Mouse (Mus musculus) stomach, postnatal 0 days (tissue): ENCODE measurements around the gene Tmem256.

ENCODE experiments used
- CTCF ChIP-seq: IDR thresholded peaks from 2 replicates; pipeline ENCODE4 v1.5.1; 2016; ENCODE audit warnings: antibody characterized with exemption, low read depth, mild to moderate bottlenecking, moderate library complexity
- EP300 ChIP-seq: optimal IDR thresholded peaks from 2 replicates; pipeline ENCODE3; 2016; ENCODE audit warnings: antibody characterized with exemption

- TF ChIP-seq CTCF, result no peak
- TF ChIP-seq EP300, result no peak
Measured at GRCm38 (mm10) chr11:69800392-69801197, 37.7 kb upstream of the Tmem256 start.
